Mouse (Mus musculus) testis, adult 10 weeks (tissue): Measurements from ENCODE around the gene Aknad1. TPM values are rescaled to one million over a fixed set of nuclear protein-coding genes. Genes with fewer than 3 reads are reported as not detected.

Source experiments
- polyA plus RNA-seq: library from polyadenylated mRNA; stranded (reverse); fragments of 350-450 nt; fragmentation: Illumina TruSeq; extraction: RNeasy Lipid Tissue Mini Kit (QIAGEN cat#74804); gene quantifications from one replicate; pipeline ENCODE4 v1.2.3, GENCODE M21; 2014; ENCODE audit warnings: low read depth, low replicate concordance

The Aknad1 gene
- 48.3 TPM for polyA plus RNA-seq

DNA sequence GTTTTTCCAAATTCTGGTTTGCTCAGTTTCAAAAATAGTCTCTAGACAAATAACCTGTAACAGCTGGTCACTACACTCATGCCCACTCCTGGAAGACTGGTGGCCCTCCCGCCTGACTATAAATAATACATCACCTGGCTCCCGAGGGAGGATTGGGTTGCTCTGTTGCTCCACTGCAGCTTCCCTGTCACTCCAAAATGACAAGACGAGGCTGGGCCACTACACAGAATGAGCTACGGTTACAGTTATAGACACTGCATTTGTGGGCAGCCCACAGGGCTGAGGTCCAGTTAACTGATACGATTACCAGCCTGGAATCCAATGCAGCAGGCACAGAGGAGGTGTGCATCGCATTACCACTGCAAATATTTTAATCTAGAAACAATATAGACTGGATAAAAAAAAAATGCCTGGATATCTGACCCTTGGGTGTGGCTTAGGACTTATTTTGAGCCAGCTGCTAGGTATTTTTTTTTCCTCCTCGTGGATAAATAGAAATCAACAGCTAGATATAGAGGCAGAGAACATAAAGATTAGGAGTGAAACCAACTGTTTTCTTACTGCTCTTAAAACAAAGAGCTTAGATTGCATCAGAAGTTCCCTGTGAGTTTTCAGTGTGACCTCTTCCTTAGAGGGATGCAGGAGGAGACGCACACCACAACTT, at the start of gene Aknad1:
Gene Aknad1, plus strand, starts transcription at position 614 of the 664 bp plus-strand sequence.

DNA sequence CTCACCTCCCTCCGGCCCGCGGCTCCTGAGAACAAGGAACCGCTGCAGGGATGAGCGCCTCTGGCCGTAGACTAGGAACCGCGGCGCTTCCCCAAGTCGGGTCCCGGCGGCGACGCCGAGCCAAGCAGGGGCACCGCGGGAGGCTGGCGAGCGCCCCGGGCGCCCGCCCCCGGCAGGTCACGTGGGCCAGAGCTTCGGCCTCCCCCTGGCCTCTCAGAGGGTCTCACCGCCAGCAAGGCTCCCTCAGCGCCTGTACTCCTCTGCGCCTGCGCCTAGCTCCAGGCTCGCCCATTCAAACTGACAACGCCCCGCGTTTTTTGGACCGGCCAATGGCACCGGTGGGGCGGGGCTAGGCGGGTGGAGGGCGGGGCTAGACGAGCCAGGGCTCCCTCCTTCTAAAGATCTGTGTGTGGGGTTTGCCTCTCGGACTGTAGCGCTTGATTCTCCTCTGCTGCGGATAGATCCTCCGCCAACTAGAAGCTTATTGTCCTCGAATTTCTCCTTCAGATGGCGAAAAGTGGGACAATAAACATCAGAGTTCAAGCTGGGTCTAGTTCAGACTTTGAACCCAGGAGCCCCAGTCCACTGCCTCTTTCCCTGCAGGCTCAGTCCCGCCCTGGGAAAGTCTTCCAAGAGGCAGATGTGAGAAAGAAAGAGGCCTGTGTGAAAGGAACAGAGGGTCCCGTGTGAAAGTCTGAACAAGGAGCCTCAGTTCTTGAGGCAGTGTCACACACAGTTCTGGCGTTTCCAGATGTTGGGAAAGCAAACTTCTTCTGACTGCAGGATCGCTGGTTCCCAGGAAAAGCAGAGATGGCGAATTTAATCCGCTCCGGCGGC, 17.2 kb upstream of the Aknad1 start, which contains the start of gene Gpsm2:
Gene Gpsm2, minus strand, starts transcription at position 274 of the 837 bp plus-strand sequence.

Other genes starting within 250 kb of the Aknad1 start
- gene 1700013F07Rik, start 205.5 kb upstream of the Aknad1 start, polyA plus RNA-seq, result 359 TPM
- gene 5330417C22Rik, start 203.1 kb upstream of the Aknad1 start, polyA plus RNA-seq, result 43.2 TPM
- gene Tmem167b, start 177.2 kb upstream of the Aknad1 start, polyA plus RNA-seq, result 26.8 TPM
- gene Taf13, start 168.0 kb upstream of the Aknad1 start, polyA plus RNA-seq, result 89.3 TPM
- 69.3 TPM for gene Wdr47, start 148.4 kb upstream of the Aknad1 start, polyA plus RNA-seq
- gene Clcc1, start 85.7 kb upstream of the Aknad1 start, polyA plus RNA-seq, result 20.2 TPM
- gene Gpsm2, start 17.3 kb upstream of the Aknad1 start, polyA plus RNA-seq, result 12.3 TPM
- 32.1 TPM for gene Stxbp3, start 100.9 kb downstream of the Aknad1 start, polyA plus RNA-seq
- 0.43 TPM for gene Fndc7, start 150.3 kb downstream of the Aknad1 start, polyA plus RNA-seq
- gene Prpf38b, start 172.1 kb downstream of the Aknad1 start, polyA plus RNA-seq, result 97.7 TPM
- 39.8 TPM for gene Henmt1, start 200.2 kb downstream of the Aknad1 start, polyA plus RNA-seq
- not detected for gene Gm9857, start 200.8 kb downstream of the Aknad1 start, polyA plus RNA-seq